Mouse (Mus musculus) embryonic facial prominence, embryonic 14.5 days (tissue): ENCODE results near the gene Naa80. TPM values are rescaled to one million over a fixed set of nuclear protein-coding genes. Genes with fewer than 3 reads are reported as not detected.

Experiments
- ATAC-seq: fragments of 200-750 bp; cut with Nextera tagmentation; 2 replicates; pipeline ENCODE4 v1.8.0; 2017; ENCODE audit warnings: low read depth, moderate number of reproducible peaks, moderate TSS enrichment
- DNase-seq: peaks from one replicate; pipeline ENCODE4 v3.0.0-alpha.2; 2015; ENCODE audit warnings: low spot score
- H3K27ac ChIP-seq: fragments of 300-500 bp; sonication (generic); replicated peaks from 2 replicates; pipeline ENCODE4 v1.5.1; 2014; ENCODE audit warnings: low read depth, mild to moderate bottlenecking, low read length, moderate library complexity
- H3K27me3 ChIP-seq: fragments of 300-500 bp; sonication (generic); replicated peaks from 2 replicates; pipeline ENCODE4 v1.6.1; 2014; ENCODE audit warnings: low read length; ENCODE audit not compliant: control insufficient read depth, insufficient read depth
- H3K36me3 ChIP-seq: fragments of 300-500 bp; sonication (generic); 2 replicates; pipeline ENCODE4 v1.6.1; 2014; ENCODE audit warnings: low read length, mixed read lengths; ENCODE audit not compliant: control insufficient read depth, insufficient read depth
- H3K4me1 ChIP-seq: fragments of 300-500 bp; sonication (generic); 2 replicates; pipeline ENCODE4 v1.6.1; 2014; ENCODE audit warnings: antibody characterized with exemption, low read length; ENCODE audit not compliant: control insufficient read depth, insufficient read depth
- H3K4me2 ChIP-seq: fragments of 300-500 bp; sonication (generic); 2 replicates; pipeline ENCODE4 v1.6.1; 2014; ENCODE audit warnings: low read depth, mild to moderate bottlenecking, low read length, moderate library complexity, mixed read lengths
- H3K4me3 ChIP-seq: fragments of 300-500 bp; sonication (generic); 2 replicates; pipeline ENCODE4 v1.5.1; 2014; ENCODE audit warnings: low read depth, mild to moderate bottlenecking, low read length
- H3K9ac ChIP-seq: fragments of 300-500 bp; sonication (generic); 2 replicates; pipeline ENCODE4 v1.6.1; 2014; ENCODE audit warnings: low read depth, mild to moderate bottlenecking, low read length, moderate library complexity, mixed read lengths
- H3K9me3 ChIP-seq: fragments of 300-500 bp; sonication (generic); 2 replicates; pipeline ENCODE4 v1.6.1; 2016; ENCODE audit warnings: low read length; ENCODE audit not compliant: control insufficient read depth
- WGBS: fragments of 180-500 bp; shearing (Covaris S2); extraction: QIAGEN DNeasy Blood & Tissue Kit; methylation state at CpG from one replicate; pipeline ENCODE4 v1.1.7; 2014; 5-methylcytosine and 5-hydroxymethylcytosine counted together
- polyA plus RNA-seq: library from polyadenylated mRNA; unstranded; fragments of >200 nt; fragmentation: Nextera tagmentation; extraction: Ambion mirVana; gene quantifications from 2 replicates; pipeline ENCODE4 v1.2.1, GENCODE M21; 2014

Gene Naa80
- polyA plus RNA-seq, 1 experiment from 2014 or later, result 15.9 TPM

DNA sequence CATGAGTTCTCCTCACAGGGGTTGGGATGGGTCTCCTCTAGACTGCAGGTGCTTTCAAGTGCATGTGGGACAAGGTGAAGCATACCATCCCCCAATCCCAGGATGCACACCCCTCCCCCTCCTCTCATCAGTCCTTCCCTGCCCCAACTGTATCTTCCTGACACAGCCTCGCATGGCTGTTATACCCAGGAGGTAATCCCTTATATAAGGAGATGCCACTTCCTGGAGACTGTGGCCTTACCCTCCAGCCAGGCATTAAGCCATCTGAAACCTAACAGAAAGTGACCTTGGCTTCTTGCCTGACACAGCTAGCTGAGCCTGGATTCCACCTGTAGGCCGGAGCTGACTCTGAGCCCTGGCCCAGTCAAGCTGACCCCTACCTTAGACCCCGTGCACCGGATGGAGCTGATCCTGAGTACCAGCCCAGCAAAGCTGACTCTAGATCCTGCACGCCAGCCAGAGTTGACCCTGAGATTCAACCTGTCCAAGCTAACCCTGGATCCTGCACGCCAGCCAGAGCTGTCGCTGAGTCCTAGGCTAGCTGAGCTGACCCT, 3.9 kb downstream of the Naa80 start:
- Histone ChIP-seq H3K27me3 (no peaks in the 10 kb centered on the region), H3K9ac (no peak overlapping the region), H3K4me2 (peak overlapping the region; percentile 68; the same call in 1 of the 2 replicates), H3K27ac (no peak overlapping the region), H3K4me1 (peaks cover 4% of the 10 kb centered on the region; the same call in 1 of the 2 replicates), H3K36me3 (peaks cover 9% of the 10 kb centered on the region), H3K9me3 (no peaks in the 10 kb centered on the region), H3K4me3 (no peak overlapping the region)
- no peak for DNase-seq
- ATAC-seq, result no peak
- WGBS, result 90% methylated on average over 7 of the region's 7 CpGs

DNA sequence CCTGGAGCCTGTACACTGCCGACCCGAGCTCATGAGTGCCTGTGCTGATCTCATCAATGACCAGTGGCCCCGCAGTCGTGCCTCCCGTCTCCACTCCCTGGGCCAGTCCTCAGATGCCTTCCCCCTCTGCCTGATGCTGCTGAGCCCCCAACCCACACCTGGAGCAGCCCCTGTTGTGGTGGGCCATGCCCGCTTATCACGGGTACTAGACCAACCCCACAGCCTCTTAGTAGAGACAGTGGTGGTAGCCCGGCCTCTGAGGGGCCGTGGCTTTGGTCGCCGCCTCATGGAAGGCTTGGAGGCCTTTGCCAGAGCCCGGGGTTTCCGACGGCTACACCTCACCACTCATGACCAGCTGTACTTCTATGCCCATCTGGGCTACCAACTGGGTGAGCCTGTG, 4.5 kb downstream of the Naa80 start:
- Histone ChIP-seq H3K9ac (no peak overlapping the region), H3K9me3 (no peaks in the 10 kb centered on the region), H3K4me3 (no peak overlapping the region), H3K36me3 (peaks cover 9% of the 10 kb centered on the region), H3K27me3 (no peaks in the 10 kb centered on the region), H3K4me2 (no peak overlapping the region), H3K4me1 (peaks cover 5% of the 10 kb centered on the region; the same call in 1 of the 2 replicates), H3K27ac (no peak overlapping the region)
- ATAC-seq (no peak), DNase-seq (no peak)
- 94% methylated on average over 12 of the region's 14 CpGs for WGBS

DNA sequence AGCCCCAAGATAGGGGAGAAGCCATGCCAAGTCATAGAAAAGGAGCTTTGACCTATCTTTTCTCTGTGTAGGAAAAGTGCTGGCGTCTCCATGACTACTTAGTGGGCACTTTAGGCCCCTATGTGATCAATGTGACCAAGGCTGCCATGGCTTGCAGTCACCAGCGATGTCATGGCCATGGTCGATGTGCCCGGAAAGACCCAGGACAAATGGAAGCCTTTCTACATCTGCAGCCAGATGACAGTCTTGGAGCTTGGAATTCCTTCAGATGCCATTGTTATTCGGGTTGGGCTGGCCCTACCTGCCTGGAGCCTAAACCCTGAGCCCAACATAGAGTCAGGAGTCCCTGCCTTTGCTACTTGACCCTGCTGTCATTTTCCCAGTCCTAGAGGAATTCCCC, 7.8 kb downstream of the Naa80 start:
- H3K4me1 ChIP-seq, result peaks cover 10% of the 10 kb centered on the region; the same call in 1 of the 2 replicates
- WGBS, result 90% methylated on average over 5 of the region's 5 CpGs

DNA sequence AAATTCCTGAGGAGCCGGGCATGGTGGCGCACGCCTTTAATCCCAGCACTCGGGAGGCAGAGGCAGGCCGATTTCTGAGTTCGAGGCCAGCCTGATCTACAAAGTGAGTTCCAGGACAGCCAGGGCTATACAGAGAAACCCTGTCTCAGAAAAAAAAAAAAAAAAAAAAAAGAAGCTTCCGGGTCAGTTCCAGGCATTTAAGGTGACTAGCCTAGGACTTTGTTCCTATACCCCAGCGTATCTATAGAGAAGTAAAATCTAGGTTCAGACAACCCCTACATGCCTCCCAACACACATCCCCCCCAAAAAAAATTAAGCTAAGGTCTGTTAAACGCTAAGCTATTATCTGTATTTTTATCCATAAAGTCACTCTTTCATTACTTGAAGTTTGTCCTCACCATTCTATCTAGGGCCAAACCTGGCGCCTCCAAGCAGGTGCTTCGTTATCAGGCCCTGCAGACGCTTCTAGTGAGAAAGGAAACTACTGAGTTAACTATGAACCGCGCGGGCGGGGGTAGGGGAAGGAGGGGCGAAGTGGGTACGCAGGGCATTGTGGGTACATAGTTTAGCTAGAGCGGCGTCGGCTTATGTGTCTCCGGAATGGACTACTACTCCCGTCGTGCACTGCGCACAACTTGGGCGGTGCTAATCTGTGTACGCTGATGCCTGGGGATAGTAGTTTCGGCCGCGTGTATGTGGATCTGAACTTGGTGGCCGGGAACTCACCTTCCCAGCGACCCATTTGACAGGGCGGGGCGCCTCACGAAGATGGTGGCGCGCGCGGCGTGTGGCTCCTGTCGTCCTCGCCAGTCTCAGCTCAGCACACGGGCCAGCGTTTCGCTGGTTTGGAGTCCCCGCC, 8.5 kb downstream of the Naa80 start, which contains the start of gene Ifrd2:
Ifrd2 (plus strand) TSS at position 669 of the 859 bp plus-strand sequence.
- ATAC-seq, result peak; percentile 99
- H3K4me1 ChIP-seq, result peaks cover 10% of the 10 kb centered on the region; the same call in 1 of the 2 replicates
- no peaks in the 10 kb centered on the region for H3K9me3 ChIP-seq
- 15% methylated on average over 42 of the region's 46 CpGs for WGBS
- peak; percentile 100 for DNase-seq
- peak within 1 kb of the TSS; percentile 90 for H3K4me2 ChIP-seq
- H3K27ac ChIP-seq, result no peak within 1 kb of the TSS
- H3K36me3 ChIP-seq, result peaks cover 36% of the 10 kb centered on the region
- peak within 1 kb of the TSS; percentile 73 for H3K9ac ChIP-seq
- peak within 1 kb of the TSS; percentile 83 for H3K4me3 ChIP-seq
- no peaks in the 10 kb centered on the region for H3K27me3 ChIP-seq

More for the DNA sequence above, 7.8 kb downstream of the Naa80 start:
- no peak for DNase-seq
- no peaks in the 10 kb centered on the region for H3K9me3 ChIP-seq
- H3K9ac ChIP-seq, result no peak overlapping the region
- no peak for ATAC-seq
- H3K4me2 ChIP-seq, result no peak overlapping the region
- no peak overlapping the region for H3K4me3 ChIP-seq
- no peaks in the 10 kb centered on the region for H3K27me3 ChIP-seq
- no peak overlapping the region for H3K27ac ChIP-seq
- peaks cover 29% of the 10 kb centered on the region for H3K36me3 ChIP-seq

DNA sequence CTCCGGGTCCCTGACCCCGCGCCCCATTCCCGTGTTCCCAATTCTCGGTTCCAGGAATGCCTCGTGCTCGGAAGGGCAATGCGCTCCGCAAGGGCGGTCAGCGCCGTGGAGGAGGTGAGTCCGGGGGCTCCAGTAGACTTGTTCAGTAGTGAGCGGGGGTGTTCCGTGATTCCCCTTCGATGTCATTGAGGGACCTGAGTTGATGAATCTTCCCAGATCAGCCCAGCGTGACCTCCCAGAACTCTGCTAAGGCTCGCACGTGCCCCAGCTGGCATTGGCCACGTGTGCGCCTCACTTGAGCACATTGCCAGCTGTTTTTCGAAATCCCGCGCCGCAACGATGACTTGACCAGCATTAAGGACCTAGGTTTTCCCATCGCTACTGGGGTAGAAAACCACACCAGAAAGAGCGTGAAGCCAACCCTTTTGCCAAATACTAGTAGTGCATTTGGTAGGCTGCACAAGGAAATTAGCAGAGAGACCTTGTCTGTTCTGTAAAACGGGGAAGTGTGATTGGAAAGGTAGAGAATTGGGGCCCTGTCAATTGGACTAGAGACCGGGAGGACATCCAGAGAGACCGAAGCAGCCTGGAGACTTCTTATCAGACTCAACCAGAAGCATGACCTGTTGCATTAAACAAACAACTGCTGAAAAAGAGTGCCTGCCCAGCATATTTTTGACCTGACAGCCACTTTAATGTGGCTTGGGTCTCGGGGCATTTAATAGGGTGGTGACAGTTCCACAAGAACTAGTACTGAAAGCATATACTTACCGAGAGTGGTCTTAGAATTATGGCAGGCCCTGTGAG, 9.3 kb downstream of the Naa80 start:
- H3K4me1 ChIP-seq, result peaks cover 10% of the 10 kb centered on the region; the same call in 1 of the 2 replicates
- no peaks in the 10 kb centered on the region for H3K9me3 ChIP-seq
- DNase-seq, result peak; percentile 73
- H3K9ac ChIP-seq, result peak overlapping the region; percentile 73
- peaks cover 39% of the 10 kb centered on the region for H3K36me3 ChIP-seq
- H3K4me2 ChIP-seq, result peak overlapping the region; percentile 90
- ATAC-seq, result no peak; the same call in 1 of the 2 replicates
- no peaks in the 10 kb centered on the region for H3K27me3 ChIP-seq
- H3K4me3 ChIP-seq, result peak overlapping the region; percentile 83
- no peak overlapping the region for H3K27ac ChIP-seq
- 4% methylated on average over 33 of the region's 33 CpGs for WGBS

DNA sequence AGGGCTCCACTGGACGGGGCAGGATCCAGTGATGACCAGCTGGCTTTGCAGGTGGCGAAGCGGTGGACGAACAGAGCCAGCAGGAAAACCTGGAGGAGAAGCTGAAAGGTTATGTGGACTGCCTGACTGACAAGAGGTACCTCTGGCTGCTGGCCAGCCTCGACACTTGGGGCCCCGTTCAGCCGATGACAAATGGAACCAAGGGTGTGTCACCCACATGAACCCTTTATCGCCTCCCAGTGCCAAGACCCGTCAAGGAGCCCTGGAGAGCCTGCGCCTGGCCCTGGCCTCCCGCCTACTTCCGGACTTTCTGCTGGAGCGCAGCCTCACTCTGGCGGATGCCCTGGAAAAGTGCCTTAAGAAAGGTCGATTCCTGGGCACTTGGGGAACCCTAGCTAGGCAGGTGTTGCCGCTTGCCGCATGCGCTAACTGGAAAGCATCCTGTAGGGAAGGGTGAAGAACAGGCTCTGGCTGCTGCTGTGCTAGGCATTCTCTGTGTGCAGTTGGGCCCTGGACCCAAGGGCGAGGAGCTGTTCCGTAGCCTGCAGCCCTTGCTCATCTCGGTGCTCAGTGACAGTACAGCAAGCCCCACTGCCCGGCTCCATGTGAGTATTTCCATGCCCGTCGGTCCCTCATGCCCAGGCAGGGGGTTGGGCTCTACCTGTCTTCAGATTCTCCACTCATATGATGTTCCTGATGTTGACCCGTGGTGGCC, 11.5 kb downstream of the Naa80 start:
- H3K36me3 ChIP-seq, result peaks cover 47% of the 10 kb centered on the region

DNA sequence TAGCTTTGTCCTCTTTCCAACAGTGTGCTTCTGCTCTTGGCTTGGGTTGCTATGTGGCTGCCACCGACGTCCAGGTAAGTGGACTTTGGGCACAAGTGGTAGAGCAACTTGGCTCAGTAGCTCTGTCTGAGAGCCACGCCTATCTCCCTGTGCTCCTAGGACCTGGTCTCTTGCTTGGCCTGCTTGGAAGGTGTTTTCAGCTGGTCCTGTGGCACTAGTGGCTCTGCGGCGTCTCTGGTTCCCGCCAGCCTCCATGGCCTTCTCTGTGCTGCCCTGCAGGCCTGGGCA, 12.0 kb downstream of the Naa80 start:
- Histone ChIP-seq H3K9ac (no peak overlapping the region), H3K4me3 (no peak overlapping the region), H3K4me1 (peaks cover 10% of the 10 kb centered on the region; the same call in 1 of the 2 replicates), H3K9me3 (no peaks in the 10 kb centered on the region), H3K4me2 (no peak overlapping the region), H3K36me3 (peaks cover 47% of the 10 kb centered on the region), H3K27me3 (no peaks in the 10 kb centered on the region), H3K27ac (no peak overlapping the region)
- 96% methylated on average over 6 of the region's 6 CpGs for WGBS
- DNase-seq, result no peak
- no peak for ATAC-seq

More for the DNA sequence above, 11.5 kb downstream of the Naa80 start:
- Histone ChIP-seq H3K4me2 (no peak overlapping the region), H3K4me3 (no peak overlapping the region), H3K4me1 (peaks cover 10% of the 10 kb centered on the region; the same call in 1 of the 2 replicates), H3K9ac (no peak overlapping the region), H3K9me3 (no peaks in the 10 kb centered on the region), H3K27me3 (no peaks in the 10 kb centered on the region), H3K27ac (no peak overlapping the region)
- WGBS, result 91% methylated on average over 25 of the region's 25 CpGs
- DNase-seq (no peak), ATAC-seq (no peak)
